Mouse (Mus musculus) intestine, embryonic 16.5 days (tissue): ENCODE results near the gene Ppm1h. TPM values are rescaled to one million over a fixed set of nuclear protein-coding genes. Genes with fewer than 3 reads are reported as not detected.

Source experiments
- ATAC-seq: fragments of 200-750 bp; cut with Nextera tagmentation; 2 replicates; pipeline ENCODE4 v1.8.0; 2017; ENCODE audit warnings: moderate TSS enrichment, moderate library complexity
- H3K27ac ChIP-seq: fragments of 300-500 bp; sonication (generic); 2 replicates; pipeline ENCODE4 v1.5.1; 2014; ENCODE audit warnings: mild to moderate bottlenecking, low read length
- H3K27me3 ChIP-seq: fragments of 300-500 bp; sonication (generic); replicated peaks from 2 replicates; pipeline ENCODE4 v1.6.1; 2014; ENCODE audit warnings: low read length, control low read depth, mixed read lengths; ENCODE audit not compliant: control insufficient read depth, insufficient read depth
- H3K36me3 ChIP-seq: fragments of 300-500 bp; sonication (generic); 2 replicates; pipeline ENCODE4 v1.6.1; 2014; ENCODE audit warnings: low read length, control low read depth; ENCODE audit not compliant: control insufficient read depth, insufficient read depth
- H3K4me1 ChIP-seq: fragments of 300-500 bp; sonication (generic); 2 replicates; pipeline ENCODE4 v1.6.1; 2014; ENCODE audit warnings: low read length, control low read depth, mixed read lengths; ENCODE audit not compliant: control insufficient read depth, insufficient read depth
- H3K4me2 ChIP-seq: fragments of 300-500 bp; sonication (generic); 2 replicates; pipeline ENCODE4 v1.6.1; 2014; ENCODE audit warnings: low read depth, low read length, control low read depth
- H3K4me3 ChIP-seq: fragments of 300-500 bp; sonication (generic); 2 replicates; pipeline ENCODE4 v1.5.1; 2014; ENCODE audit warnings: mild to moderate bottlenecking, low read length
- H3K9ac ChIP-seq: fragments of 300-500 bp; sonication (generic); 2 replicates; pipeline ENCODE4 v1.6.1; 2014; ENCODE audit warnings: low read depth, low read length
- H3K9me3 ChIP-seq: fragments of 300-500 bp; sonication (generic); 2 replicates; pipeline ENCODE4 v1.6.1; 2016; ENCODE audit warnings: low read length, control low read depth; ENCODE audit not compliant: control insufficient read depth
- WGBS: fragments of 180-500 bp; shearing (Covaris S2); extraction: QIAGEN DNeasy Blood & Tissue Kit; methylation state at CpG from one replicate; pipeline ENCODE4 v1.1.7; 2014; 5-methylcytosine and 5-hydroxymethylcytosine counted together
- polyA plus RNA-seq: library from polyadenylated mRNA; unstranded; fragments of >200 nt; fragmentation: Nextera tagmentation; extraction: Ambion mirVana; gene quantifications from 2 replicates; pipeline ENCODE4 v1.2.1, GENCODE M21; 2015

Gene Ppm1h
- polyA plus RNA-seq, 1 experiment from 2014 or later: 14.8 TPM

GRCm38 (mm10) chr10:122768893-122769341 lies 90.4 kb downstream of the Ppm1h start:
- H3K4me1 ChIP-seq: no peaks in the 10 kb centered on the region
- H3K36me3 ChIP-seq: no peaks in the 10 kb centered on the region
- H3K27ac ChIP-seq: no peak overlapping the region
- H3K9me3 ChIP-seq: 0 out of 2 replicates have a peak, but pooled peaks cover 4% of the 10 kb centered on the region
- H3K27me3 ChIP-seq: no peaks in the 10 kb centered on the region
- H3K4me2 ChIP-seq: no peak overlapping the region
- WGBS: 55% methylated on average over 6 of the region's 6 CpGs
- no peak overlapping the region for H3K9ac ChIP-seq
- H3K4me3 ChIP-seq: no peak overlapping the region
- no peak for ATAC-seq

GRCm38 (mm10) chr10:122770337-122770736 lies 91.8 kb downstream of the Ppm1h start:
- 52% methylated on average over 7 of the region's 7 CpGs for WGBS

GRCm38 (mm10) chr10:122770987-122771386 lies 92.4 kb downstream of the Ppm1h start:
- Histone ChIP-seq H3K36me3 (no peaks in the 10 kb centered on the region), H3K9me3 (0 out of 2 replicates have a peak, but pooled peaks cover 4% of the 10 kb centered on the region), H3K4me2 (no peak overlapping the region), H3K27ac (no peak overlapping the region), H3K4me1 (no peaks in the 10 kb centered on the region), H3K4me3 (no peak overlapping the region), H3K27me3 (no peaks in the 10 kb centered on the region), H3K9ac (no peak overlapping the region)
- WGBS: 67% methylated on average over 5 of the region's 5 CpGs
- ATAC-seq: no peak

More at GRCm38 (mm10) chr10:122770337-122770736, 91.8 kb downstream of the Ppm1h start:
- H3K4me1 ChIP-seq: no peaks in the 10 kb centered on the region
- H3K27me3 ChIP-seq: no peaks in the 10 kb centered on the region
- no peak overlapping the region for H3K4me3 ChIP-seq
- H3K9me3 ChIP-seq: 0 out of 2 replicates have a peak, but pooled peaks cover 4% of the 10 kb centered on the region
- no peak overlapping the region for H3K27ac ChIP-seq
- no peak for ATAC-seq
- H3K9ac ChIP-seq: no peak overlapping the region
- H3K4me2 ChIP-seq: no peak overlapping the region
- H3K36me3 ChIP-seq: no peaks in the 10 kb centered on the region

- H3K9ac ChIP-seq: no peak overlapping the region
- no peaks in the 10 kb centered on the region for H3K27me3 ChIP-seq
- H3K4me1 ChIP-seq: no peaks in the 10 kb centered on the region
- no peak overlapping the region for H3K4me3 ChIP-seq
- ATAC-seq: no peak
- H3K27ac ChIP-seq: no peak overlapping the region
- WGBS: 75% methylated on average over 7 of the region's 7 CpGs
- H3K36me3 ChIP-seq: no peaks in the 10 kb centered on the region
- H3K9me3 ChIP-seq: 0 out of 2 replicates have a peak, but pooled peaks cover 4% of the 10 kb centered on the region
- no peak overlapping the region for H3K4me2 ChIP-seq
These were observed 95.6 kb downstream of the Ppm1h start for GRCm38 (mm10) chr10:122774169-122774568.

- H3K4me1 ChIP-seq: no peaks in the 10 kb centered on the region
- no peak for ATAC-seq
These were observed 98.9 kb downstream of the Ppm1h start for GRCm38 (mm10) chr10:122777436-122777835.

GRCm38 (mm10) chr10:122777939-122778655 lies 99.5 kb downstream of the Ppm1h start:
- H3K9me3 ChIP-seq: no peaks in the 10 kb centered on the region
- WGBS: 83% methylated on average over 3 of the region's 3 CpGs
- no peak overlapping the region for H3K9ac ChIP-seq
- H3K4me2 ChIP-seq: no peak overlapping the region
- no peaks in the 10 kb centered on the region for H3K4me1 ChIP-seq
- no peaks in the 10 kb centered on the region for H3K27me3 ChIP-seq
- peak; percentile 35; the same call in 1 of the 2 replicates for ATAC-seq
- no peak overlapping the region for H3K4me3 ChIP-seq
- no peaks in the 10 kb centered on the region for H3K36me3 ChIP-seq
- H3K27ac ChIP-seq: no peak overlapping the region

More at GRCm38 (mm10) chr10:122777436-122777835, 98.9 kb downstream of the Ppm1h start:
- no peaks in the 10 kb centered on the region for H3K27me3 ChIP-seq
- H3K27ac ChIP-seq: no peak overlapping the region
- no peaks in the 10 kb centered on the region for H3K36me3 ChIP-seq
- H3K9ac ChIP-seq: no peak overlapping the region
- 0 out of 2 replicates have a peak, but pooled peaks cover 4% of the 10 kb centered on the region for H3K9me3 ChIP-seq
- H3K4me2 ChIP-seq: no peak overlapping the region
- 54% methylated on average over 3 of the region's 3 CpGs for WGBS
- H3K4me3 ChIP-seq: no peak overlapping the region

- no peaks in the 10 kb centered on the region for H3K4me1 ChIP-seq
- 54% methylated on average over 12 of the region's 12 CpGs for WGBS
- H3K36me3 ChIP-seq: no peaks in the 10 kb centered on the region
- H3K4me2 ChIP-seq: no peak overlapping the region
- no peaks in the 10 kb centered on the region for H3K9me3 ChIP-seq
- no peak overlapping the region for H3K4me3 ChIP-seq
- 0 out of 2 replicates have a peak, but pooled peaks have one; percentile 20 for ATAC-seq
- no peak overlapping the region for H3K27ac ChIP-seq
- no peak overlapping the region for H3K9ac ChIP-seq
- H3K27me3 ChIP-seq: no peaks in the 10 kb centered on the region
These were observed 100.8 kb downstream of the Ppm1h start for GRCm38 (mm10) chr10:122779351-122779750.

GRCm38 (mm10) chr10:122782755-122783154 lies 104.2 kb downstream of the Ppm1h start:
- no peak overlapping the region for H3K4me2 ChIP-seq
- no peak overlapping the region for H3K4me3 ChIP-seq
- WGBS: 38% methylated on average over 4 of the region's 4 CpGs
- no peaks in the 10 kb centered on the region for H3K36me3 ChIP-seq
- H3K4me1 ChIP-seq: no peaks in the 10 kb centered on the region
- no peaks in the 10 kb centered on the region for H3K9me3 ChIP-seq
- H3K27ac ChIP-seq: no peak overlapping the region
- no peaks in the 10 kb centered on the region for H3K27me3 ChIP-seq
- peak; percentile 76 for ATAC-seq
- no peak overlapping the region for H3K9ac ChIP-seq

GRCm38 (mm10) chr10:122789648-122790170 lies 111.1 kb downstream of the Ppm1h start:
- 52% methylated on average over 12 of the region's 12 CpGs for WGBS
- no peak overlapping the region for H3K4me2 ChIP-seq

More at GRCm38 (mm10) chr10:122789648-122790170, 111.1 kb downstream of the Ppm1h start:
- Histone ChIP-seq H3K27ac (no peak overlapping the region), H3K4me1 (peaks cover 4% of the 10 kb centered on the region; the same call in 1 of the 2 replicates), H3K9ac (no peak overlapping the region), H3K36me3 (no peaks in the 10 kb centered on the region), H3K9me3 (no peaks in the 10 kb centered on the region), H3K4me3 (no peak overlapping the region), H3K27me3 (no peaks in the 10 kb centered on the region)
- ATAC-seq: no peak
